Mouse (Mus musculus): Measurements from ENCODE around the gene Mtmr11. TPM values are rescaled to one million over a fixed set of nuclear protein-coding genes. Genes with fewer than 3 reads are reported as not detected.

The Mtmr11 gene
- total RNA-seq (2012; rRNA removed): 3.5 and 4.0 TPM in 2 replicates

- H3K4me1 ChIP-seq (ENCODE audit: control insufficient read depth in 2 of 2, insufficient read depth in 2 of 2, low read length in 2 of 2, poor library complexity in 1 of 2): peaks cover 8 to 20% of the 10 kb centered on the region in 2 experiments; a peak in 3 of 4 replicates
- no peaks in the 10 kb centered on the region for H3K9me3 ChIP-seq (ENCODE audit: control insufficient read depth, insufficient read depth, low read depth, low read length)
- no peak for DNase-seq (ENCODE audit: low read depth, low spot score)
- H3K4me3 ChIP-seq (ENCODE audit: insufficient read depth in 1 of 2, low read depth in 1 of 2, low read length in 2 of 2, poor library complexity in 1 of 2, severe bottlenecking in 1 of 2): peak within 1 kb of the TSS; percentile 51 to 64
- H3K36me3 ChIP-seq (ENCODE audit: control insufficient read depth, insufficient read depth, low read length, poor library complexity, severe bottlenecking): no peaks in the 10 kb centered on the region
- in situ Hi-C loops (cut with MboI; ENCODE audit: low sequenced_read_pairs in 2 of 2, unreplicated experiment in 2 of 2): no loop called here
- H3K9ac ChIP-seq (ENCODE audit: insufficient read depth, low read depth, low read length, poor library complexity, severe bottlenecking): peak within 1 kb of the TSS; percentile 74
- H3K27ac ChIP-seq (ENCODE audit: insufficient read depth, low read depth, low read length, poor library complexity, severe bottlenecking): no peak within 1 kb of the TSS
- TF ChIP-seq ZNF384 (IDR thresholded peaks at IDR 0.05; ENCODE audit: low read depth, low read length) (no peak), HCFC1 (IDR thresholded peaks at IDR 0.05; ENCODE audit: borderline replicate concordance, insufficient read depth, low read length) (no peak), MAFK (IDR thresholded peaks at IDR 0.05; ENCODE audit: insufficient read depth, low read depth, low read length) (no peak), ZC3H11A (IDR thresholded peaks at IDR 0.05; ENCODE audit: borderline replicate concordance, low read depth, low read length) (no peak), CHD2 (IDR thresholded peaks at IDR 0.05; ENCODE audit: low read depth, low read length) (no peak)
Measured at GRCm38 (mm10) chr3:96161869-96162840, at the start of gene Mtmr11. TSS of gene Mtmr11 (plus strand) at chr3:96162004.

- Histone ChIP-seq H3K4me3 (ENCODE audit: insufficient read depth in 1 of 2, low read depth in 1 of 2, low read length in 2 of 2, poor library complexity in 1 of 2, severe bottlenecking in 1 of 2) (no peak overlapping the region), H3K36me3 (ENCODE audit: control insufficient read depth, insufficient read depth, low read length, poor library complexity, severe bottlenecking) (no peaks in the 10 kb centered on the region), H3K27ac (ENCODE audit: insufficient read depth, low read depth, low read length, poor library complexity, severe bottlenecking) (no peak overlapping the region), H3K4me1 (ENCODE audit: control insufficient read depth in 2 of 2, insufficient read depth in 2 of 2, low read length in 2 of 2, poor library complexity in 1 of 2) (no peaks in the 10 kb centered on the region), H3K9ac (ENCODE audit: insufficient read depth, low read depth, low read length, poor library complexity, severe bottlenecking) (no peak overlapping the region), H3K9me3 (ENCODE audit: control insufficient read depth, insufficient read depth, low read depth, low read length) (no peaks in the 10 kb centered on the region)
- TF ChIP-seq ZC3H11A (IDR thresholded peaks at IDR 0.05; ENCODE audit: borderline replicate concordance, low read depth, low read length): no peak
- no peak for TF ChIP-seq ZNF384 (IDR thresholded peaks at IDR 0.05; ENCODE audit: low read depth, low read length)
- no peak for TF ChIP-seq MAFK (IDR thresholded peaks at IDR 0.05; ENCODE audit: insufficient read depth, low read depth, low read length)
- TF ChIP-seq HCFC1 (IDR thresholded peaks at IDR 0.05; ENCODE audit: borderline replicate concordance, insufficient read depth, low read length): no peak
- TF ChIP-seq CHD2 (IDR thresholded peaks at IDR 0.05; ENCODE audit: low read depth, low read length): no peak
- DNase-seq (ENCODE audit: low read depth, low spot score): no peak
- in situ Hi-C loops (cut with MboI; ENCODE audit: low sequenced_read_pairs in 2 of 2, unreplicated experiment in 2 of 2): no loop called here
Measured at GRCm38 (mm10) chr3:96113251-96113650, 48.6 kb upstream of the Mtmr11 start.

GRCm38 (mm10) chr3:96118142-96118541, 43.7 kb upstream of the Mtmr11 start:
- no peaks in the 10 kb centered on the region for H3K9me3 ChIP-seq (ENCODE audit: control insufficient read depth, insufficient read depth, low read depth, low read length)
- H3K27ac ChIP-seq (ENCODE audit: insufficient read depth, low read depth, low read length, poor library complexity, severe bottlenecking): no peak overlapping the region
- H3K4me1 ChIP-seq (ENCODE audit: control insufficient read depth in 2 of 2, insufficient read depth in 2 of 2, low read length in 2 of 2, poor library complexity in 1 of 2): no peaks in the 10 kb centered on the region
- no peak overlapping the region for H3K4me3 ChIP-seq (ENCODE audit: insufficient read depth in 1 of 2, low read depth in 1 of 2, low read length in 2 of 2, poor library complexity in 1 of 2, severe bottlenecking in 1 of 2)
- H3K36me3 ChIP-seq (ENCODE audit: control insufficient read depth, insufficient read depth, low read length, poor library complexity, severe bottlenecking): no peaks in the 10 kb centered on the region
- in situ Hi-C loops (cut with MboI; ENCODE audit: low sequenced_read_pairs in 2 of 2, unreplicated experiment in 2 of 2): no loop called here
- H3K9ac ChIP-seq (ENCODE audit: insufficient read depth, low read depth, low read length, poor library complexity, severe bottlenecking): no peak overlapping the region
- DNase-seq (ENCODE audit: low read depth, low spot score): no peak
- TF ChIP-seq HCFC1 (IDR thresholded peaks at IDR 0.05; ENCODE audit: borderline replicate concordance, insufficient read depth, low read length) (no peak), ZNF384 (IDR thresholded peaks at IDR 0.05; ENCODE audit: low read depth, low read length) (no peak), MAFK (IDR thresholded peaks at IDR 0.05; ENCODE audit: insufficient read depth, low read depth, low read length) (no peak), CHD2 (IDR thresholded peaks at IDR 0.05; ENCODE audit: low read depth, low read length) (no peak), ZC3H11A (IDR thresholded peaks at IDR 0.05; ENCODE audit: borderline replicate concordance, low read depth, low read length) (no peak)

GRCm38 (mm10) chr3:96118702-96119101, 43.1 kb upstream of the Mtmr11 start:
- Histone ChIP-seq H3K27ac (ENCODE audit: insufficient read depth, low read depth, low read length, poor library complexity, severe bottlenecking) (no peak overlapping the region), H3K9me3 (ENCODE audit: control insufficient read depth, insufficient read depth, low read depth, low read length) (no peaks in the 10 kb centered on the region), H3K9ac (ENCODE audit: insufficient read depth, low read depth, low read length, poor library complexity, severe bottlenecking) (no peak overlapping the region), H3K36me3 (ENCODE audit: control insufficient read depth, insufficient read depth, low read length, poor library complexity, severe bottlenecking) (no peaks in the 10 kb centered on the region), H3K4me1 (ENCODE audit: control insufficient read depth in 2 of 2, insufficient read depth in 2 of 2, low read length in 2 of 2, poor library complexity in 1 of 2) (no peaks in the 10 kb centered on the region), H3K4me3 (ENCODE audit: insufficient read depth in 1 of 2, low read depth in 1 of 2, low read length in 2 of 2, poor library complexity in 1 of 2, severe bottlenecking in 1 of 2) (no peak overlapping the region)
- in situ Hi-C loops (cut with MboI; ENCODE audit: low sequenced_read_pairs in 2 of 2, unreplicated experiment in 2 of 2): no loop called here
- no peak for TF ChIP-seq HCFC1 (IDR thresholded peaks at IDR 0.05; ENCODE audit: borderline replicate concordance, insufficient read depth, low read length)
- TF ChIP-seq ZNF384 (IDR thresholded peaks at IDR 0.05; ENCODE audit: low read depth, low read length): no peak
- no peak for TF ChIP-seq MAFK (IDR thresholded peaks at IDR 0.05; ENCODE audit: insufficient read depth, low read depth, low read length)
- no peak for TF ChIP-seq ZC3H11A (IDR thresholded peaks at IDR 0.05; ENCODE audit: borderline replicate concordance, low read depth, low read length)
- TF ChIP-seq CHD2 (IDR thresholded peaks at IDR 0.05; ENCODE audit: low read depth, low read length): no peak
- DNase-seq (ENCODE audit: low read depth, low spot score): no peak
